In genomic region chr9:45504977-45505376, GRCm38 (mm10) we compare ENCODE assay signal across 9 mouse cellular contexts.
DNase-seq lines count a peak whose midpoint lies in the region; ATAC-seq and TF ChIP-seq lines count a peak whose summit lies in the region.
"Had no signal": no experiment of that assay in that cellular context is flagged by ENCODE, and none has a peak within 500 bp of the region (broad histone marks: within the 10 kb centered on the region; RNA-seq: fewer than 3 reads in every experiment).

No protein-coding gene starts in this region.

- no peak overlapping the region; the same call in 1 of the 2 replicates for H3K9ac ChIP-seq in hindbrain, embryonic 12.5 days

- peak; percentile 19; the same call in 1 of the 2 replicates for ATAC-seq in hindbrain, embryonic 12.5 days (ENCODE audit: low FRiP score)
- no peak for ATAC-seq in cerebellum, adult (ENCODE audit: insufficient number of reproducible peaks, low FRiP score, low TSS enrichment)

- 54% methylated on average over 5 of the region's 5 CpGs for WGBS in hindbrain, embryonic 12.5 days

- DNase-seq in gastrocnemius, adult 2 months: peak; percentile 19
- no peak for DNase-seq in gastrocnemius, adult 8-10 months (ENCODE audit: low spot score in 2 of 2)
- peak; percentile 23 for DNase-seq in R1 (ENCODE audit: low read depth, low spot score)
- peak; percentile 75 for DNase-seq in lung, postnatal 25 days (ENCODE audit: low spot score)
- DNase-seq in adrenal gland, postnatal 10 days: no peak
- no peak for DNase-seq in right cerebral cortex, adult 18-20 months
- DNase-seq: left cerebral cortex, postnatal 4 days had no signal

- 0 out of 2 replicates have a peak, but pooled peaks cover 5% of the 10 kb centered on the region for H3K27me3 ChIP-seq in hindbrain, embryonic 12.5 days

- TF ChIP-seq CTCF in gastrocnemius, adult 2 months (IDR thresholded peaks at IDR 0.05): no peak

- intact Hi-C loops in gastrocnemius, adult 2 months (cut with DNase I): no loop called here

- no peaks in the 10 kb centered on the region for H3K36me3 ChIP-seq in hindbrain, embryonic 12.5 days

- no peak overlapping the region for H3K4me2 ChIP-seq in hindbrain, embryonic 12.5 days (replicated peaks)

- peaks cover 39% of the 10 kb centered on the region for H3K4me1 ChIP-seq in hindbrain, embryonic 12.5 days

- no peaks in the 10 kb centered on the region for H3K9me3 ChIP-seq in hindbrain, embryonic 12.5 days (replicated peaks)

- no peak overlapping the region for H3K27ac ChIP-seq in gastrocnemius, adult 2 months
- peak overlapping the region; percentile 52 for H3K27ac ChIP-seq in hindbrain, embryonic 12.5 days

- no peak overlapping the region for H3K4me3 ChIP-seq in gastrocnemius, adult 2 months
- H3K4me3 ChIP-seq in hindbrain, embryonic 12.5 days: no peak overlapping the region

Comparison
In these comparisons a context has a peak if more than half of its experiments do, and no peak if none do; other contexts are left out.
1. DNase-seq: peak in gastrocnemius, adult 2 months (single experiment), R1 (single experiment) and lung, postnatal 25 days (single experiment); none in gastrocnemius, adult 8-10 months (0 of 2), adrenal gland, postnatal 10 days (single experiment) and right cerebral cortex, adult 18-20 months (single experiment).